Mouse (Mus musculus) liver, embryonic 12.5 days (tissue): ENCODE data around the gene Nceh1. TPM values are rescaled to one million over a fixed set of nuclear protein-coding genes. Genes with fewer than 3 reads are reported as not detected.
"Not testable (repeated sequence)": the region's sequence is repeated elsewhere in the genome, so short reads cannot be mapped to it uniquely, and the experiment has no call there.

Source experiments
- ATAC-seq: fragments of 200-750 bp; cut with Nextera tagmentation; 2 replicates; pipeline ENCODE4 v1.8.0; 2017; ENCODE audit warnings: moderate number of reproducible peaks, mild to moderate bottlenecking, moderate library complexity
- H3K27ac ChIP-seq: fragments of 300-500 bp; sonication (generic); 2 replicates; pipeline ENCODE4 v1.5.1; 2016; ENCODE audit warnings: mild to moderate bottlenecking
- H3K27me3 ChIP-seq: fragments of 300-500 bp; sonication (generic); replicated peaks from 2 replicates; pipeline ENCODE4 v1.6.1; 2016; ENCODE audit warnings: mild to moderate bottlenecking, moderate library complexity
- H3K36me3 ChIP-seq: fragments of 300-500 bp; sonication (generic); 2 replicates; pipeline ENCODE4 v1.6.1; 2016; ENCODE audit warnings: mild to moderate bottlenecking, moderate library complexity
- H3K4me1 ChIP-seq: fragments of 300-500 bp; sonication (generic); 2 replicates; pipeline ENCODE4 v1.6.1; 2016
- H3K4me2 ChIP-seq: fragments of 300-500 bp; sonication (generic); 2 replicates; pipeline ENCODE4 v1.6.1; 2016; ENCODE audit warnings: mild to moderate bottlenecking, moderate library complexity
- H3K4me3 ChIP-seq: fragments of 300-500 bp; sonication (generic); 2 replicates; pipeline ENCODE4 v1.5.1; 2016; ENCODE audit warnings: mild to moderate bottlenecking, moderate library complexity
- H3K9ac ChIP-seq: fragments of 300-500 bp; sonication (generic); 2 replicates; pipeline ENCODE4 v1.6.1; 2016; ENCODE audit warnings: mild to moderate bottlenecking, moderate library complexity
- H3K9me3 ChIP-seq: fragments of 300-500 bp; sonication (generic); replicated peaks from 2 replicates; pipeline ENCODE4 v1.6.1; 2016; ENCODE audit warnings: mild to moderate bottlenecking, moderate library complexity
- WGBS: fragments of 180-500 bp; shearing (Covaris S2); methylation state at CpG from one replicate; pipeline ENCODE4 v1.1.7; 2016; ENCODE audit not compliant: insufficient replicate concordance; 5-methylcytosine and 5-hydroxymethylcytosine counted together
- polyA plus RNA-seq: library from polyadenylated mRNA; unstranded; fragments of >200 nt; fragmentation: Nextera tagmentation; extraction: Ambion mirVana; gene quantifications from 2 replicates; pipeline ENCODE4 v1.2.1, GENCODE M21; 2016

Nceh1 gene
- polyA plus RNA-seq, 1 experiment from 2014 or later: 2.8 TPM

DNA sequence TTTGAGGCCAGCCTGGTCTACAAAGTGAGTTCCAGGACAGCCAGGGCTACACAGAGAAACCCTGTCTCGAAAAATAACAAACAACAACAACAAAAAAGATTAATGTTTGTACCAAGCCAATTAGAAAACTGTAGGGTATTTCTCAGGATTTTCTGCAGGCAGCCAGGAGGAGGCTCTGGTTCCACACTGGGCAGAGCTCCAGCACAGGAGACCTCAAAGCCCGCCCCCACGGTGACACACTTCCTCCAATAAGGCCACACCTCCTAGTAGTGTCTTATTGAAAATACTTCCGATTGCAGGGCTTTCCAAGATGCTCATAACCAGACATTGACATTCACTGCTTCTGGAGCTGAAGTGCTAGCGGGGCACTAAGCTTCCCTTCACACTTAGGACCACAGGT is 108.2 kb downstream of the Nceh1 start:
- 68% methylated on average over 5 of the region's 5 CpGs for WGBS
- not testable (repeated sequence) for H3K36me3 ChIP-seq, H3K4me2 ChIP-seq, H3K4me3 ChIP-seq, H3K9me3 ChIP-seq, H3K27ac ChIP-seq, H3K9ac ChIP-seq, H3K4me1 ChIP-seq, H3K27me3 ChIP-seq
- ATAC-seq: peak; percentile 49; the same call in 1 of the 2 replicates

DNA sequence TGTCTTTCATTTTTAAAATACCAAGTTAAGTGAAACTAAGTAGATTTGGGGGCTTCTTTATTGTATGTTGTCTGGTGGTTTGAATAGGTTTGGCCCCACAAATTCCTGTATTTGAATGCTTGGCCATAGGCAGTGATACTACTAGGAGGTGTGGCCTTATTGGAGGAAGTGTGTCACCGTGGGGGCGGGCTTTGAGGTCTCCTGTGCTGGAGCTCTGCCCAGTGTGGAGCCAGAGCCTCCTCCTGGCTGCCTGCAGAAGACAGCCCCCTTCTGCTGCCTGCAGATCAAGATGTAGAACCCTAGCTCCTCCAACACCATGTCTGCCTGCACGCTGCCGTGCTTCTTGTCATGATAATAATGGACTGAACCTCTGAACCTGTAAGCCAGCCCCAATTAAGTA is 108.6 kb downstream of the Nceh1 start:
- H3K27ac ChIP-seq, H3K4me2 ChIP-seq, H3K36me3 ChIP-seq, H3K4me1 ChIP-seq, H3K4me3 ChIP-seq, H3K9ac ChIP-seq, H3K27me3 ChIP-seq, H3K9me3 ChIP-seq: not testable (repeated sequence)
- WGBS: 67% methylated on average over 4 of the region's 4 CpGs
- ATAC-seq: peak; percentile 40

DNA sequence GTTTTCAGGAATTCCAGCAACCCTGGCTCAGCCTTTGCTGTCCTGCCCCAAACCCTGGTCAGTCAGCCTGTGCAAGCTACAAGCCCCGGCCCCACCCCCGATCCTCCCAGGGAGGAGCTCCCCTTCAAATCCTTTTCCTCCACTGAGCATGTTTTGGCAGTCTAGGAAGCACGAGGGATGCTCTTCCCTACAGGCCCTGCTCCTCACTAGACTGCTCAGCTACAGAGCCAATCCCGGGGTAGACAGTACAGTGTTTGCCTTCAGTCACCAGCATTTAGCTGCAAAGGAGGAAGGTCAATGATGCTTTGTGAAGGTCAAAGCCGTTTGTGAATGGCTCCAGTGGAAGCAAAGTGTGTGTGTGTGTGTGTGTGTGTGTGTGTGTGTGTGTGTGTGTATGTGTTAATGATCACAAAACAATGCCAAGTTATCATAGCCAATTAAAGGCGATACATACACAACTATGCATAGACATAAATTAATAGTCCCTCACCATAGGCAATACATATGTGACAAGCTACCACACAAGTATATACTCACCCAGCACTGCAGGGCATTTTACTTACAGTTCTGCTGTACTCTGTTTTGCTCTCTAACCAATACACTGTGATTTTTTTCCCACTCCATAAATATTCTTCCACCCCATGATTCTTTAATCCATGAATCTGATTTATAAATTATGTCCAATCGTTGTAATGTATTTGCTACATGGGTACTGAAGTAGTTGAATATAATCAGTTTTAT is 111.0 kb downstream of the Nceh1 start:
- Histone ChIP-seq H3K27me3 (no peaks in the 10 kb centered on the region; the same call in 1 of the 2 replicates), H3K9ac (no peak overlapping the region)

DNA sequence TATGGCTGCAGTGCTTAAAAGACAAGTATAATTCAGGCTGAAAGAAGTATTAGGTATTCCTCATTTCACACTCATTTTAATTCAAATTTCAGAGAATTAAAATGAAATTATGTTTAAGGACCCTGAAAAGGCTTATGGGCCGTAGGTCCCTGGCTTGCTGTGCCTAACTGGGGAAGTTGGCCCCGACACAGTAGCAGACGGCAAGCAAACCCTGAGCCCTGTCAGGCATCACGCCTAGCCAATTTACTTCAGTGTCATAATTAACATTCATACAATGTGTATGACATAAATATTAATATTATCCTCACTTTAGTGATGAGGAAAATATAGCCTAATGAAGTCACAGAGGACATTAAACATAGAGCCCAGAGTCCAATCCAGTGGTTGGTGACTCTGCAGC is 117.7 kb downstream of the Nceh1 start:
- H3K9ac ChIP-seq: no peak overlapping the region
- H3K36me3 ChIP-seq: no peaks in the 10 kb centered on the region
- no peaks in the 10 kb centered on the region; the same call in 1 of the 2 replicates for H3K27me3 ChIP-seq
- 63% methylated on average over 4 of the region's 4 CpGs for WGBS
- no peak overlapping the region for H3K4me2 ChIP-seq
- H3K4me3 ChIP-seq: no peak overlapping the region
- H3K27ac ChIP-seq: no peak overlapping the region
- H3K9me3 ChIP-seq: no peaks in the 10 kb centered on the region
- ATAC-seq: no peak
- 0 out of 2 replicates have a peak, but pooled peaks cover 3% of the 10 kb centered on the region for H3K4me1 ChIP-seq

More for the DNA sequence above, 111.0 kb downstream of the Nceh1 start:
- no peaks in the 10 kb centered on the region for H3K4me1 ChIP-seq
- whole genome bisulfite sequencing: 54% methylated on average over 7 of the region's 7 CpGs
- H3K36me3 ChIP-seq: no peaks in the 10 kb centered on the region
- H3K27ac ChIP-seq: no peak overlapping the region
- ATAC-seq: no peak
- H3K4me2 ChIP-seq: no peak overlapping the region
- no peaks in the 10 kb centered on the region for H3K9me3 ChIP-seq
- no peak overlapping the region for H3K4me3 ChIP-seq

DNA sequence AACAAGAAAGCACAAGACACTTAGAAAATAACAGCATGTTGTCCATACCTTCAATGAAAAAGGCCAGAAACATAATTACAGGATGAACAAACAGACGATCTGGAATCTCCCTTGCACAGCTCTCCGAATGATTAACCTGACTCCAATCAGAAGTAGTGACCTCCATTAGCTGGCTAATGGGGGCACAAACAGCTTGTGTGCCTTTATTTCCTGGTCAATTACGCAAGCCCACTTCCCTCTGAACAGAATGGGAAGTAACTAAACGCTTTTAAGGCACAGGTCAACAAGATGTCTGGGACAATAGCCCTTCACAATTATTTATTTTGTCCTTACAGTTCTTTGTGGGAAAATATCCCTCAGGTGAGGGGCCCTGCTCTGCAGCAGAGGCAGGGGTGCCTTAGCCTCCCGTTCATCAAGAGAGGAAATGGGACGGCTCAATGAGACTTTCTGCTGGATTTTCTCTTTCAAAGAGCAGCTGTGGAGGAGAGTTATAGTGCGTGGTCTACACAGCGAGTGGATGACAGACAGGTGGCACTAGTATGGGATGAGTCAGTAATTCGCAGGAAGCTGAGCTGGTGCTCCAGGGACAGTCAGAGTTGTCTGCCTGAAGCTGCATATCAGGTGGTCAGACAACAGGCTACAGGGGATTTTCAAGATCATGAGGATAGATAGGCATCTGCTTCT is 119.7 kb downstream of the Nceh1 start:
- H3K36me3 ChIP-seq: no peaks in the 10 kb centered on the region
- H3K4me2 ChIP-seq: no peak overlapping the region
- no peaks in the 10 kb centered on the region for H3K9me3 ChIP-seq
- H3K27me3 ChIP-seq: no peaks in the 10 kb centered on the region; the same call in 1 of the 2 replicates
- H3K4me1 ChIP-seq: 0 out of 2 replicates have a peak, but pooled peaks cover 3% of the 10 kb centered on the region
- H3K4me3 ChIP-seq: no peak overlapping the region
- ATAC-seq: no peak
- 39% methylated on average over 9 of the region's 9 CpGs for WGBS
- H3K9ac ChIP-seq: no peak overlapping the region
- H3K27ac ChIP-seq: no peak overlapping the region

DNA sequence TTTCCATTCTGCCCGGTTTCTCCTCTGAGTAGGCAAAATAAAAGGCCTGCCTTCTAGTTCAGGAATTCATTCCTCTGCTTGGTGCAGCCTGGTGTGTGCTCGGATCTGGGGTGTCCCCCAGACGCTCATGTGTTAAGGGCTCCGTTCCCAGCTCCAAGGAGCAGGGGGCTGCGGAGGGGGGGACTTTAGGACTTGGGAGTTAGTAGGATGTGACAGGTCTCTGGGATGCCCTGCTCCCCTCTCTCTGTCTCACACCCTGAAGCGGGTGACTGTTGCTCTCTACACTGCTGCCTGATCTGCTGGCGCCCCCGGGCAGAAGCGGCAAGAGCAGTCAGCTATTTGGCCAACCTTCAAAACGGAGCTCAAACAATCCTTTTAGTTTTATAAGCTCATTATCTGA is 124.0 kb downstream of the Nceh1 start:
- Histone ChIP-seq H3K36me3 (no peaks in the 10 kb centered on the region), H3K4me3 (no peak overlapping the region), H3K27me3 (no peaks in the 10 kb centered on the region), H3K4me2 (no peak overlapping the region), H3K4me1 (0 out of 2 replicates have a peak, but pooled peaks cover 3% of the 10 kb centered on the region), H3K9ac (no peak overlapping the region), H3K9me3 (no peaks in the 10 kb centered on the region), H3K27ac (no peak overlapping the region)
- WGBS: 73% methylated on average over 10 of the region's 10 CpGs
- no peak for ATAC-seq

DNA sequence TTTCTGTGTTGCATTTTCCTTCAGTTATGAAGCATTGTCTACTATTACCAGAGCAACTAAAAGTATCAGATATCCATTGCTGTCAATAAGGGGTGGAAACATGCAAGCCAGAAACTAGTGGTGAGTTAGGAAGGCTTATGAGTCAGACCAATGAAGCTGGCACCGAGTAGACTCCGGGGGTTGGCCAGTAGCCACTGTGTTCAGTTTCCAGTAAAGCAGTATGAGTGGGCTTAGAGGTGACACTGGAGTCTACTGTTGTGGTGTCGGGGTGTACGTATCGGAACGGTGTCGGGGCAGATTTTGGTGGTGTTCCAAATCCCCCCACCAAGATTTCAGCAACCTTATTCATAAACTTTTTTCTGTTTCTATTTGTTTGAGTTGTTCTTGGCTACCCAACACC is 128.2 kb downstream of the Nceh1 start:
- no peaks in the 10 kb centered on the region for H3K9me3 ChIP-seq
- no peak overlapping the region for H3K4me3 ChIP-seq
- no peaks in the 10 kb centered on the region for H3K36me3 ChIP-seq
- no peak for ATAC-seq
- H3K27ac ChIP-seq: no peak overlapping the region
- H3K4me1 ChIP-seq: no peaks in the 10 kb centered on the region
- H3K9ac ChIP-seq: no peak overlapping the region
- H3K27me3 ChIP-seq: no peaks in the 10 kb centered on the region
- 79% methylated on average over 7 of the region's 7 CpGs for WGBS
- H3K4me2 ChIP-seq: no peak overlapping the region

DNA sequence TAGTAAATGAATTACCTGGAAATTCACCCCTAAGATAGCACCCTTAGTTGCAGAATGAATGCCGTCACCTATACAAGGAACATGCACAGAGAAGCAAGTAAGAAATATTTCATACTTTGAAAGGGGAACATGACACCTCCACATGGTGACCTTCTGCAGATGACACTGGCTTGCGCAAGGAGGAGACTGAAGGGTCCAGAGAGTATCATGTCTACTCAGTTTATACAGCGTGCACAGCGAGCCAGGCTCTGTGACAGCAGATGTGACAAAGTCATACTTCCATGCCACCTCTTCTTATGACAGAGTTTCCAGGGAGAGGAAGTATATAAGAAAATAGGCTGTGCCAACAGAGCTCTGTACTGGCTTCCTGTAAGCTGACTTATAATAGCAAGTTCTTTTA is 128.7 kb downstream of the Nceh1 start:
- ATAC-seq: no peak
- Histone ChIP-seq H3K27me3 (no peaks in the 10 kb centered on the region), H3K36me3 (no peaks in the 10 kb centered on the region), H3K4me3 (no peak overlapping the region), H3K9me3 (no peaks in the 10 kb centered on the region), H3K4me1 (no peaks in the 10 kb centered on the region), H3K4me2 (no peak overlapping the region), H3K9ac (no peak overlapping the region), H3K27ac (no peak overlapping the region)
- WGBS: 85% methylated on average over 4 of the region's 4 CpGs

DNA sequence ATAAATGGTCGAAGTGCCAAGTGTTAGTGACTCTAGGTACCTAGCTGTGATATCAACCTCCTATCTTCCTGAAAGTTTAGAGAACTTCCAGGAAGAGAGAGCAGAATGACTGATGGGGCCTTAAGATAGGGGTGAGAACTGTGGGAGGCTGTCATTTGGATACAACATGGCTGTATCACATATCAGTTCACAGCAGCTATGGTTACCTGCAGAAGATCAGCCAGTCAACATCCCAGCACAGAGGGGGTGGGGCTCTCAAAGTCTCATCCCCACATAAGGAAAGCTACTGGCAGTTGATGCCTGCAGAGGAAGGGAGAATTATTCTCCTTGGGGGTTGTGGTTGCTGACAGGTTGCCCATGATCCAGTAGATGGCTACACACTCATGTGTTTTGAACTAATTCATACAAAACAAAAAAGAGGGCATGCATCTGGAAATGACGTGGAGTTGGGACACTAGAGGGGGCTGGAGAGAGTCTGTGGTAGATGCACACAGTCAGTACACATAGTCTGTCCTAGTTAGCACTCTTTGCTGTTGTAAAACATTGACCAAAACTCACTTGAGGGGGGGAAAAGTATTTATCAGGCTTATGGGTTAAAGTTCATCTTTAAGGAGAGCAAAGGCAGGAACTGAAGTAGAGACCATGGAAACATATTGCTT is 131.9 kb downstream of the Nceh1 start:
- no peak overlapping the region for H3K4me2 ChIP-seq
- no peaks in the 10 kb centered on the region for H3K9me3 ChIP-seq
- WGBS: 43% methylated on average over 2 of the region's 2 CpGs
- no peak overlapping the region for H3K27ac ChIP-seq
- H3K36me3 ChIP-seq: no peaks in the 10 kb centered on the region
- H3K4me3 ChIP-seq: no peak overlapping the region
- ATAC-seq: no peak
- H3K4me1 ChIP-seq: no peaks in the 10 kb centered on the region
- H3K9ac ChIP-seq: no peak overlapping the region
- no peaks in the 10 kb centered on the region for H3K27me3 ChIP-seq

DNA sequence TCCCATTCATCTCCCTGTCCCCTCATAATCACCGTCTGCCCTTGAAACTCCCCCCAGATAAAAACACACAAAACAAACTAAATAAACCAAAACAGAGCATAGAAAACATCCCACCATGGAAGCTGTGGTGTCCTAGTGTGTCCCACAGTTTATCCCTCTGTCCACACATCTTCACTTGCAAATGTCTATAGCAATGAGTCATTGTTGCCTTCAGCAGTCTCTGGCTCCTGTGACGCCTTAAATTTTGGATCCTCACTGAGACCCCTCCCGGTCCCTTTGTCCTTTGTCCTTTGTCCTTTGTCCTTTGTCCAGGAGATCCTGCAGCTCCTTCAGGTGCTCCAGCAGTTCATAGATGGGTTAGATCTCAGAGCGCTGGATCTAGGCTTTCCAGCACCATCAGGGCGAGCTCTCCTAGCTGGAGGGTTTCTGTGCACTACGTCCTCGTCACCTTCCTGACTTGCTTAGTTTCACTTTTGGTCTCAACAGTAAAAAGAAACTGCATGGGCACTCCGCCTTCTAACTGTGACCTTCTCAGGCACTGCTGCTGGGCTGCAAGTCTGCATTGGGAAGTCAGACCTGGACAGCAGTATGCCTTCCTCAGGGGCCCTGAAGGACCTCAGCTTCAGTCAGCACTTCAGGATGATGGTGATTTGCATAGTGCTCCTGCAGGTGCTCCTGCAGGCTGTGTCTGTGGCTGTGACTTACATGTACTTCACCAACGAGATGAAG is 134.0 kb downstream of the Nceh1 start, which contains the start of gene Tnfsf10:
Gene Tnfsf10, plus strand, starts transcription at position 470 of the 729 bp plus-strand sequence.
- no peak within 1 kb of the TSS for H3K27ac ChIP-seq
- no peaks in the 10 kb centered on the region for H3K9me3 ChIP-seq
- no peak for ATAC-seq
- H3K4me2 ChIP-seq: peak within 1 kb of the TSS; percentile 45
- H3K27me3 ChIP-seq: no peaks in the 10 kb centered on the region
- no peak within 1 kb of the TSS for H3K9ac ChIP-seq
- WGBS: 53% methylated on average over 9 of the region's 9 CpGs
- H3K4me3 ChIP-seq: peak within 1 kb of the TSS; percentile 21
- H3K36me3 ChIP-seq: no peaks in the 10 kb centered on the region
- no peaks in the 10 kb centered on the region for H3K4me1 ChIP-seq

DNA sequence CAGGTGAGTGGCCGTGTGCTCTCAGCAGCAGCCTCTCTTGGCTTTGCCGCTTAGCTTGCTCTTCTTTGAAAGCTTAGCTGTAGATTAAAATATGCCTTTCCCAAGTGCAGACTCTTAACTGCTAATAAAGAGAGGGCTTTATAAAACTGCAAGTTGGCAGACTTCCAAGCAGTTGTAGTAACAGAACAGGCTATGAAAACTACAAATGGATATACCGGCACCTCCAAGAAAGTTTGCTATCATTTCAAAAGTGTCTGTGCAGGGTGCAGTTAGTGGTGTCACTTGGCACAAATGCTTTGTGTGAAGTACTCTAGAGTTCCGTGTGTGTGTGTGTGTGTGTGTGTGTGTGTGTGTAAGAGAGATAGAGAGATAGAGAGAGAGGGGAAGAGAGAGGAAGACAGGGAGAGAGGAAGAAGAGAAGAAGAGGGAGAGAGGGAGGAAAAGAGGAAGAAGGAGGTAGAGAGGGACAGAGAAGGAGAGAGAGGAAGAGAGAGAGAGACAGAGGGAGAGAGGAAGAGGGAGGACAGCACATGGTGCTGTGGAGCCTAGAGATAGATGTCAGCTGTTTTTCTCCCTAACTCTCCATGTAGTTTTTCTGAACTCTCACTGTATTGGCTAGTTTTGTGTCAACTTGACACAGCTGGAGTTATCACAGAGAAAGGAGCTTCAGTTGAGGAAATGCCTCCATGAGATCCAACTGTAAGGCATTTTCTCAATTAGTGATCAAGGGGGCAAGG is 134.7 kb downstream of the Nceh1 start:
- ATAC-seq: no peak
- Histone ChIP-seq H3K27me3 (no peaks in the 10 kb centered on the region), H3K4me2 (peak overlapping the region; percentile 45), H3K4me1 (no peaks in the 10 kb centered on the region), H3K9me3 (no peaks in the 10 kb centered on the region), H3K27ac (no peak overlapping the region), H3K9ac (no peak overlapping the region), H3K4me3 (peak overlapping the region; percentile 21), H3K36me3 (no peaks in the 10 kb centered on the region)
- WGBS: 61% methylated on average over 4 of the region's 4 CpGs
